Mouse (Mus musculus): Measurements from ENCODE around the gene Anks1b. TPM values are rescaled to one million over a fixed set of nuclear protein-coding genes. Genes with fewer than 3 reads are reported as not detected.

Anks1b gene
- total and polyA plus RNA-seq, 3 experiments = not detected

GRCm38 (mm10) chr10:90596576-90596975, 723.3 kb downstream of the Anks1b start:
- H3K4me1 ChIP-seq (ENCODE audit: control insufficient read depth in 1 of 2, insufficient read depth in 2 of 2, low read length in 2 of 2) = no peaks in the 10 kb centered on the region
- DNase-seq (ENCODE audit: low read depth, low spot score) = no peak
- H3K9ac ChIP-seq (ENCODE audit: control insufficient read depth, low read depth, low read length, poor library complexity, severe bottlenecking) = no peak overlapping the region
- TF ChIP-seq CHD1 (IDR thresholded peaks at IDR 0.05; ENCODE audit: low read depth, low read length) = no peak
- no peak for TF ChIP-seq USF1 (IDR thresholded peaks at IDR 0.05; ENCODE audit: low read depth, low read length)
- TF ChIP-seq MAZ (IDR thresholded peaks at IDR 0.05; ENCODE audit: low read depth, low read length) = no peak
- no peaks in the 10 kb centered on the region for H3K27me3 ChIP-seq (ENCODE audit: control insufficient read depth in 1 of 2, insufficient read depth in 2 of 2, low read length in 2 of 2)
- H3K36me3 ChIP-seq (ENCODE audit: control insufficient read depth in 1 of 2, insufficient read depth in 2 of 2, low read length in 2 of 2) = no peaks in the 10 kb centered on the region
- no peaks in the 10 kb centered on the region for H3K9me3 ChIP-seq (replicated peaks; ENCODE audit: insufficient read depth, low read length)
- no peak overlapping the region for H3K27ac ChIP-seq (ENCODE audit: control insufficient read depth, low read depth, low read length)
- no peaks in the 10 kb centered on the region for H3K79me2 ChIP-seq (ENCODE audit: control insufficient read depth, insufficient read depth, low read length, poor library complexity)
- no peak overlapping the region for H3K4me3 ChIP-seq (ENCODE audit: control insufficient read depth in 1 of 2, insufficient read depth in 1 of 2, low read depth in 2 of 2, low read length in 2 of 2)

DNA sequence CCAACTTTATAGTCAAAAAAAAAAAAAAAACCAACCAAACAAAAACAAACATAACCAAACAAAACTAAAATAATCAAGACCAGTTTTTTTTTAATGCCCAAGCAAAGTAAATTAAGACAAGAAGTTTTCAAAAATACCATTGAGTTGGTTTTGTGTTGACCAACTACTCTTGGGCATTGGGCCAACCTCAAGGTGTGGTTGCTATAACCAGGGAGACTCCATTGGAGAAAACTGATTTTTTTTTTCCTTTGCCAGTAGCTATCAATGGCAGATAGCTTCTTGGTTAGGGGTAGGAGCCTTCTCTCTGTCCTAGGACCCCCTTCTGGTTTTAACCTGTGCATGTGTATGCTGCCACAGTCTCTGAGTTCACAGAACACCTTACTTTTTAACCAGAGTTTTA, 725.8 kb downstream of the Anks1b start:
- Histone ChIP-seq H3K79me2 (ENCODE audit: control insufficient read depth, insufficient read depth, low read length, poor library complexity) (no peaks in the 10 kb centered on the region), H3K4me3 (ENCODE audit: control insufficient read depth in 1 of 2, insufficient read depth in 1 of 2, low read depth in 2 of 2, low read length in 2 of 2) (no peak overlapping the region), H3K27me3 (ENCODE audit: control insufficient read depth in 1 of 2, insufficient read depth in 2 of 2, low read length in 2 of 2) (no peaks in the 10 kb centered on the region), H3K27ac (ENCODE audit: control insufficient read depth, low read depth, low read length) (no peak overlapping the region), H3K36me3 (ENCODE audit: control insufficient read depth in 1 of 2, insufficient read depth in 2 of 2, low read length in 2 of 2) (no peaks in the 10 kb centered on the region), H3K9me3 (replicated peaks; ENCODE audit: insufficient read depth, low read length) (no peaks in the 10 kb centered on the region), H3K4me1 (ENCODE audit: control insufficient read depth in 1 of 2, insufficient read depth in 2 of 2, low read length in 2 of 2) (no peaks in the 10 kb centered on the region), H3K9ac (ENCODE audit: control insufficient read depth, low read depth, low read length, poor library complexity, severe bottlenecking) (no peak overlapping the region)
- DNase-seq (ENCODE audit: low read depth, low spot score) = no peak
- TF ChIP-seq POLR2AphosphoS5 (IDR thresholded peaks at IDR 0.05; ENCODE audit: borderline replicate concordance, low read depth, low read length) (no peak), MAZ (IDR thresholded peaks at IDR 0.05; ENCODE audit: low read depth, low read length) (no peak), USF2 (IDR thresholded peaks at IDR 0.05; ENCODE audit: borderline replicate concordance in 1 of 2, insufficient read depth in 1 of 2, low read depth in 1 of 2, low read length in 2 of 2) (no peak), MAX (IDR thresholded peaks at IDR 0.05; ENCODE audit: low read length) (no peak), ZC3H11A (IDR thresholded peaks at IDR 0.05; ENCODE audit: low read depth, low read length) (no peak), E2F4 (IDR thresholded peaks at IDR 0.05; ENCODE audit: borderline replicate concordance, low read depth, low read length) (no peak)

DNA sequence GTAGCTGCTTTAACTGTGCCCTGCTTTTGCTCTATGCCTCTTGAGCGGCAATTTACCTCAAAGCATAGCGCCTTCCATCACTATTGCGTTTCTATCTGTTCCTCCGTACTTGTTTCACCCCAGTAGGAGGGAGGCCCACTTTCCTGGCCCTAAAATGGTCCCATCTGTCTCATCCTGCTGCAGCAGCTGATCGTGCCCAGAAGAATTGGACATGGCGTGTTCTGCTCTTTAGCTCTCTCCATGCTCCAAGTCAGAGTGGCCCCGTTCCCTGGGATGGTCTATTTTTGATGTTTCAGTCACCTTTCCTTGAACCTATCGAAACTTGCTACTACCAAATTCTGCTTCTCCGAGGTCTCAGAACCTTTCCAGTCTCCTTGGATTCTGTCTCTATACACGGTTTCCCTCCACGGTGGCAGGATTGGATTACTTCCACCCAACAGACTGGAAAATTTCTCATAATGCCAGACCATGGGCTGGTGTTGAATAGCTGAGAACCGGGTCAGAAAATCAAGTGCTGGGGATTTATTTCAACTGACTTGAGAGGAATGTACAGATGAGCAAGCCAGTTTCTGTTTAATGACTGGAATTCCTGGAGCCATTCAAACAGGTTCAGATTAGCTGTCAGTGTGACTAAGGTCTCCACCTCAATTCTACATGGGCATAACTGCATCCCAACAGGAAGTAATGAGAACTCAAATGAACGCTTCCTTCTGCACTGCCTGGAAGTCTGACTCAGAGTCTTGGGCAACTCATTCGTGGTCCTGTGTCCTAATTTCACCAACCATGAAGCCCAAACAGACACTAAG, 726.6 kb downstream of the Anks1b start:
- TF ChIP-seq ZKSCAN1 (IDR thresholded peaks at IDR 0.05; ENCODE audit: low read depth, low read length) (no peak), MAX (IDR thresholded peaks at IDR 0.05; ENCODE audit: low read length) (no peak), ELF1 (IDR thresholded peaks at IDR 0.05; ENCODE audit: low read depth, low read length) (no peak), BHLHE40 (IDR thresholded peaks at IDR 0.05; ENCODE audit: borderline replicate concordance, low read depth, low read length) (no peak), ZC3H11A (IDR thresholded peaks at IDR 0.05; ENCODE audit: low read depth, low read length) (no peak), NELFE (IDR thresholded peaks at IDR 0.05; ENCODE audit: low read depth, low read length) (no peak), EP300 (IDR thresholded peaks at IDR 0.05; ENCODE audit: low read depth in 1 of 2, low read length in 2 of 2) (no peak), RAD21 (IDR thresholded peaks at IDR 0.05; ENCODE audit: low read depth, low read length) (no peak), CHD2 (IDR thresholded peaks at IDR 0.05; ENCODE audit: low read length) (no peak), NRF1 (IDR thresholded peaks at IDR 0.05; ENCODE audit: insufficient read depth, low read depth, low read length, poor library complexity, severe bottlenecking) (no peak), POLR2AphosphoS5 (IDR thresholded peaks at IDR 0.05; ENCODE audit: borderline replicate concordance, low read depth, low read length) (no peak)
- H3K79me2 ChIP-seq (ENCODE audit: control insufficient read depth, insufficient read depth, low read length, poor library complexity) = no peaks in the 10 kb centered on the region

More for the DNA sequence above, 726.6 kb downstream of the Anks1b start:
- Histone ChIP-seq H3K27ac (ENCODE audit: control insufficient read depth, low read depth, low read length) (no peak overlapping the region), H3K36me3 (ENCODE audit: control insufficient read depth in 1 of 2, insufficient read depth in 2 of 2, low read length in 2 of 2) (no peaks in the 10 kb centered on the region), H3K4me1 (ENCODE audit: control insufficient read depth in 1 of 2, insufficient read depth in 2 of 2, low read length in 2 of 2) (no peaks in the 10 kb centered on the region), H3K9ac (ENCODE audit: control insufficient read depth, low read depth, low read length, poor library complexity, severe bottlenecking) (no peak overlapping the region), H3K4me3 (ENCODE audit: control insufficient read depth in 1 of 2, insufficient read depth in 1 of 2, low read depth in 2 of 2, low read length in 2 of 2) (no peak overlapping the region), H3K9me3 (replicated peaks; ENCODE audit: insufficient read depth, low read length) (no peaks in the 10 kb centered on the region), H3K27me3 (ENCODE audit: control insufficient read depth in 1 of 2, insufficient read depth in 2 of 2, low read length in 2 of 2) (no peaks in the 10 kb centered on the region)
- DNase-seq (ENCODE audit: low read depth, low spot score) = no peak
